Mouse (Mus musculus) liver, postnatal 0 days (tissue): ENCODE data around the gene Dnajb11.

Experiments
- CTCF ChIP-seq: sonication (generic); IDR thresholded peaks from 2 replicates; pipeline ENCODE4 v1.5.1; 2016; ENCODE audit warnings: antibody characterized with exemption, low read depth
- EP300 ChIP-seq: IDR thresholded peaks from 2 replicates; pipeline ENCODE4 v1.6.1; 2016; ENCODE audit warnings: antibody characterized with exemption, low read depth, mild to moderate bottlenecking

DNA sequence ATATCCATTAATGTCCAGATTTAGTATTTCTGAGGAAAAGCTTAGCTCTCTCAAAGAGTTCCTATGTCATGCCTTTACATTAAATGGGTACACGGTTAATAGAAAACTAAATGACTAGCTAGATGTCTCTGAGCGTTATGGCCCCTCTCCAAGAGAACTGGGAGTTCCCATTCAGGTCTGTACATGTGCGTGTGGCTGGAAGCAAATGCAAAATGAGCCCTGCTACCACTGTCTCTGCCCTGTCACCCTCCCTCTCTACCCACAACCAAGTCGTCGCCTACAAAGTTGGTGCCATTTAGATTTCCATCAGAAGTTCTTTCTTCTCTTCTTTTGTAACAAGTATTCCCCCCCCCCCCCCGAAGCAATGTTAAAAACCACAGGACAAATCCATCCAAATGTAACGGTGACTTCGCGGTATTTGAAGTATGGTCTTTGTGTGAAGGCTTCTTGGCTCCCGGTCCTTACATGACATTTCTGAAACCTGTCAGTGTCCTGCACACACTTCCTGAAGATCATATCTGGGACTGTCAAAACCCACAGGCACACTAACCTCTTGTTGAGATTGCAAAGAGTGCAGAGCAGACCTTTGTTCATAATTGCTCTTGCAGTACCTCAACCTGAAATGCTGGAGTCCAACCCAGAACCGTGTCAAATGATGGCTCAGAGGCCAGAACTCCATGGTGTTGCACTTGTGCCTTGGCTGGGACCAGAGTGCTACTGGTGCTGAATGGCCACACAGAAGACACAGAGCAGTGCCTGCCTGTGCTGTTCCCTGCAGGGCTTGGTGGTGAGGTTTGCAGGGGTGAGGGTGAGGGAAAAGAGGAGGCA is 33.3 kb downstream of the Dnajb11 start, which contains the start of gene Ahsg:
- TF ChIP-seq CTCF (no peak), EP300 (no peak)
